In the genomic region with DNA sequence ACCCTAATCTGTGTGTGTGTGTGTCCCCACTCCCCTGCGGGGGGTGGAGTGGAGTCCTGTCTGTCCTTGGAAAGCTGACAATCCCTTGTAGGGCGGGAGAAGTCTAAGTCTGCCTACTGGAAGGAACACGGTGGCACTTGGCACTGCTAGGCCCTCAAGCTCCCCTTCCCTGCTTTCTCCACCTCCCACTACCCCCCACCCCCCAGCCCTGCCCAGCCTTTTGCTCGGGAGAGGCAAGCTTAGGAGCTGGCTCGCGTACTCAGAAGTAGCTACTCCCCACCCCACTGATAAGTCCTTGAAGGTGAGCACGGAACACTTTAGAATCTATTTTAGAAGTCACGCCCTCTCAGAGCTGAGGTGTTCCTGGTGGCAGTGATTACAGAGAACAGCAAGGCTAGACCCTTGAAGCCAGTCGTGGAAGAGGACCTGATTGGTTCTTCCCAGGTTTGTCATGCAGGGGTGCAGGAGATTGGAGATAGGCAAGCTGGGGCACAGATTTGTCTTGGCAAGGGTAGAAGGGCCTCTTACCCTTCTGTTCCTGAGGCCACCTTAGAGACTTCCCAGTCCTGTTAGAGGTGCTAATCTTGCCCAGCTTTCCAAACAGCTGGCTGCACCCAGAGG, we compare ENCODE assay signal across 1 mouse cellular context.
TF ChIP-seq lines count a peak whose summit lies in the region.

No protein-coding gene starts in this region.

TF ChIP-seq in CH12.LX, 34 proteins besides CTCF, POLR2A, EP300 and RAD21:
- TF ChIP-seq NRF1 (IDR thresholded peaks at IDR 0.05; ENCODE audit: low read depth, low read length): no peak
- no peak for TF ChIP-seq SMC3 (IDR thresholded peaks at IDR 0.05; ENCODE audit: low read depth, low read length)
- TF ChIP-seq ZMIZ1 (IDR thresholded peaks at IDR 0.05; ENCODE audit: low read depth, low read length): no peak
- TF ChIP-seq ZNF384 (IDR thresholded peaks at IDR 0.05; ENCODE audit: low read depth, low read length): no peak
- TF ChIP-seq MEF2A (IDR thresholded peaks at IDR 0.05; ENCODE audit: borderline replicate concordance, low read depth, low read length): no peak
- no peak for TF ChIP-seq CHD2 (IDR thresholded peaks at IDR 0.05; ENCODE audit: low read length)
- TF ChIP-seq MAX (IDR thresholded peaks at IDR 0.05; ENCODE audit: low read length): no peak
- no peak for TF ChIP-seq POLR2AphosphoS2 (IDR thresholded peaks at IDR 0.05; ENCODE audit: low read depth, low read length)
- TF ChIP-seq HCFC1 (IDR thresholded peaks at IDR 0.05; ENCODE audit: low read depth, low read length): no peak
- no peak for TF ChIP-seq MAFK (IDR thresholded peaks at IDR 0.05; ENCODE audit: insufficient replicate concordance, low read length)
- TF ChIP-seq ELF1 (IDR thresholded peaks at IDR 0.05; ENCODE audit: low read depth, low read length): no peak
- TF ChIP-seq UBTF (IDR thresholded peaks at IDR 0.05; ENCODE audit: low read depth, low read length): no peak
- no peak for TF ChIP-seq NELFE (IDR thresholded peaks at IDR 0.05; ENCODE audit: low read depth, low read length)
- no peak for TF ChIP-seq TBP (conservative IDR thresholded peaks at IDR 0.05; ENCODE audit: low read depth, low read length)
- no peak for TF ChIP-seq USF2 (conservative IDR thresholded peaks at IDR 0.05; ENCODE audit: low read depth, low read length)
